8 mouse cellular contexts compared by ENCODE assay signal in genomic region chr2:127070879-127071278, GRCm38 (mm10). TPM values are rescaled to one million over a fixed set of nuclear protein-coding genes. Genes with fewer than 3 reads are reported as not detected.
DNase-seq lines count a peak whose midpoint lies in the region; ATAC-seq lines count a peak whose summit lies in the region.

No protein-coding gene starts in this region.

- H3K9ac ChIP-seq in kidney, embryonic 15.5 days = peak overlapping the region; percentile 73
- H3K9ac ChIP-seq in hindbrain, embryonic 13.5 days = peak overlapping the region; percentile 83
- peak overlapping the region; percentile 62 for H3K9ac ChIP-seq in midbrain, embryonic 14.5 days (replicated peaks; ENCODE audit: low read length)

- H3K9me3 ChIP-seq in kidney, embryonic 15.5 days (replicated peaks) = no peaks in the 10 kb centered on the region
- no peaks in the 10 kb centered on the region for H3K9me3 ChIP-seq in hindbrain, embryonic 13.5 days
- H3K9me3 ChIP-seq in midbrain, embryonic 14.5 days (ENCODE audit: control insufficient read depth, low read length) = no peaks in the 10 kb centered on the region

- peaks cover 13% of the 10 kb centered on the region for H3K4me1 ChIP-seq in kidney, embryonic 15.5 days
- peaks cover 15% of the 10 kb centered on the region for H3K4me1 ChIP-seq in hindbrain, embryonic 13.5 days (replicated peaks)
- H3K4me1 ChIP-seq in midbrain, embryonic 14.5 days (ENCODE audit: control insufficient read depth, insufficient read depth, low read length) = peaks cover 4% of the 10 kb centered on the region; the same call in 1 of the 2 replicates

- H3K27me3 ChIP-seq in kidney, embryonic 15.5 days = no peaks in the 10 kb centered on the region
- H3K27me3 ChIP-seq in hindbrain, embryonic 13.5 days = no peaks in the 10 kb centered on the region
- no peaks in the 10 kb centered on the region for H3K27me3 ChIP-seq in midbrain, embryonic 14.5 days (ENCODE audit: control insufficient read depth, insufficient read depth, low read length)

- 12% methylated on average over 9 of the region's 9 CpGs for WGBS in kidney, embryonic 15.5 days
- WGBS in hindbrain, embryonic 13.5 days = 12% methylated on average over 9 of the region's 9 CpGs
- 12% methylated on average over 9 of the region's 9 CpGs for WGBS in midbrain, embryonic 14.5 days

- ATAC-seq in kidney, embryonic 15.5 days (replicated peaks; ENCODE audit: low FRiP score) = no peak; the same call in 1 of the 2 replicates
- ATAC-seq in hindbrain, embryonic 13.5 days (ENCODE audit: low FRiP score) = no peak; the same call in 1 of the 2 replicates
- ATAC-seq in midbrain, embryonic 14.5 days (ENCODE audit: low FRiP score, low TSS enrichment) = no peak; the same call in 1 of the 2 replicates

- peaks cover 9% of the 10 kb centered on the region; the same call in 1 of the 2 replicates for H3K36me3 ChIP-seq in kidney, embryonic 15.5 days
- H3K36me3 ChIP-seq in hindbrain, embryonic 13.5 days = peaks cover 11% of the 10 kb centered on the region
- peaks cover 16% of the 10 kb centered on the region for H3K36me3 ChIP-seq in midbrain, embryonic 14.5 days (ENCODE audit: control insufficient read depth, insufficient read depth, low read length)

- no peak for DNase-seq in kidney, postnatal 10 days
- peak; percentile 8 for DNase-seq in brain, adult 2 months (ENCODE audit: low read depth, low spot score)
- DNase-seq in midbrain, embryonic 14.5 days = no peak
- DNase-seq in layer of hippocampus, adult 8-10 months (ENCODE audit: low spot score in 2 of 2) = no peak
- no peak for DNase-seq in thymus, postnatal 10 days (ENCODE audit: low spot score in 2 of 2)
- no peak for DNase-seq in kidney, postnatal 36 days

- peak overlapping the region; percentile 71 for H3K4me2 ChIP-seq in kidney, embryonic 15.5 days
- H3K4me2 ChIP-seq in hindbrain, embryonic 13.5 days = peak overlapping the region; percentile 63
- peak overlapping the region; percentile 69 for H3K4me2 ChIP-seq in midbrain, embryonic 14.5 days (ENCODE audit: low read length)

- peak overlapping the region; percentile 75 for H3K27ac ChIP-seq in kidney, embryonic 15.5 days
- H3K27ac ChIP-seq in hindbrain, embryonic 13.5 days = peak overlapping the region; percentile 77
- H3K27ac ChIP-seq in midbrain, embryonic 14.5 days (replicated peaks; ENCODE audit: low read depth, low read length) = peak overlapping the region; percentile 55; the same call in 1 of the 2 replicates

- peak overlapping the region; percentile 75 for H3K4me3 ChIP-seq in kidney, embryonic 15.5 days (replicated peaks)
- H3K4me3 ChIP-seq in hindbrain, embryonic 13.5 days = peak overlapping the region; percentile 71
- H3K4me3 ChIP-seq in midbrain, embryonic 14.5 days (replicated peaks; ENCODE audit: low read depth, low read length) = peak overlapping the region; percentile 48

RNA-seq across cellular contexts. Expression of gene Blvra, which starts 0.4 kb away (rescaled TPM):
- polyA plus RNA-seq in kidney, embryonic 15.5 days (2015; fragmentation: Nextera tagmentation; extraction: Ambion mirVana) = 43.6 and 43.7 TPM in 2 replicates
- polyA plus RNA-seq in hindbrain, embryonic 13.5 days (2015; fragmentation: Nextera tagmentation; extraction: Ambion mirVana) = 27.7 and 31.5 TPM in 2 replicates
- polyA plus RNA-seq in midbrain, embryonic 14.5 days (2014; fragmentation: Nextera tagmentation; extraction: Ambion mirVana) = 23.9 and 27.3 TPM in 2 replicates
- total RNA-seq in layer of hippocampus, adult 8-10 months (2022) = 10 to 100 TPM; 18.2 to 23.3 (median 22.8) TPM
